Mouse (Mus musculus): ENCODE data around the gene Gpr160.

GRCm38 (mm10) chr3:30847413-30847812, 8.3 kb upstream of the Gpr160 start:
- TF ChIP-seq CTCF (IDR thresholded peaks at IDR 0.05; ENCODE audit: low read depth, low read length) (no peak), POLR2A (IDR thresholded peaks at IDR 0.05; ENCODE audit: insufficient read depth, low read length) (no peak), EP300 (IDR thresholded peaks at IDR 0.05; ENCODE audit: insufficient read depth, low read depth, low read length) (no peak)

All from ES-Bruce4 (cell line).